Comparison of ENCODE assay signal across 29 mouse cellular contexts in genomic region chr3:99922944-99923343, GRCm38 (mm10). TPM values are rescaled to one million over a fixed set of nuclear protein-coding genes. Genes with fewer than 3 reads are reported as not detected.
DNase-seq lines count a peak whose midpoint lies in the region; TF ChIP-seq lines count a peak whose summit lies in the region.
"Had no signal": no experiment of that assay in that cellular context is flagged by ENCODE, and none has a peak within 500 bp of the region (broad histone marks: within the 10 kb centered on the region; RNA-seq: fewer than 3 reads in every experiment).

No protein-coding gene starts in this region.

- 79% methylated on average over 3 of the region's 3 CpGs for WGBS in heart, adult 2 months

- no peak overlapping the region for H3K27ac ChIP-seq in heart, adult 2 months
- no peak overlapping the region for H3K27ac ChIP-seq in layer of hippocampus, adult 2 months
- H3K27ac ChIP-seq: embryonic facial prominence, embryonic 13.5 days; forebrain, embryonic 10.5 days; intestine, embryonic 15.5 days; limb, embryonic 10.5 days; limb, embryonic 15.5 days; liver, embryonic 13.5 days; midbrain, embryonic 13.5 days; neural tube, embryonic 15.5 days had no signal

- no peak overlapping the region for H3K4me3 ChIP-seq in heart, adult 2 months
- H3K4me3 ChIP-seq in layer of hippocampus, adult 2 months: no peak overlapping the region
- H3K4me3 ChIP-seq: embryonic facial prominence, embryonic 13.5 days; forebrain, embryonic 10.5 days; intestine, embryonic 15.5 days; limb, embryonic 10.5 days; limb, embryonic 15.5 days; liver, embryonic 13.5 days; midbrain, embryonic 13.5 days; neural tube, embryonic 15.5 days had no signal

- intact Hi-C loops in heart, adult 2 months (cut with DNase I): no loop called here

- no peak overlapping the region for H3K9ac ChIP-seq in heart, adult 2 months (ENCODE audit: low read depth, low read length)
- H3K9ac ChIP-seq: embryonic facial prominence, embryonic 13.5 days; intestine, embryonic 15.5 days; limb, embryonic 15.5 days; liver, embryonic 13.5 days; midbrain, embryonic 13.5 days; neural tube, embryonic 15.5 days had no signal

- H3K36me3 ChIP-seq in heart, adult 2 months (ENCODE audit: control insufficient read depth, insufficient read depth, low read length): no peaks in the 10 kb centered on the region
- H3K36me3 ChIP-seq: embryonic facial prominence, embryonic 13.5 days; forebrain, embryonic 10.5 days; intestine, embryonic 15.5 days; limb, embryonic 10.5 days; limb, embryonic 15.5 days; liver, embryonic 13.5 days; midbrain, embryonic 13.5 days; neural tube, embryonic 15.5 days had no signal

- no peak for TF ChIP-seq EP300 in heart, adult 2 months (IDR thresholded peaks at IDR 0.05; ENCODE audit: insufficient read depth, low read depth, low read length)

- TF ChIP-seq CTCF in heart, adult 2 months (IDR thresholded peaks at IDR 0.05): peak; percentile 23; the same call in 1 of the 2 replicates
- peak; percentile 60 for TF ChIP-seq CTCF in layer of hippocampus, adult 2 months (conservative IDR thresholded peaks at IDR 0.05)

- no peaks in the 10 kb centered on the region for H3K4me1 ChIP-seq in heart, adult 2 months (ENCODE audit: control insufficient read depth, insufficient read depth, low read length)
- H3K4me1 ChIP-seq: embryonic facial prominence, embryonic 13.5 days; forebrain, embryonic 10.5 days; intestine, embryonic 15.5 days; limb, embryonic 10.5 days; limb, embryonic 15.5 days; liver, embryonic 13.5 days; midbrain, embryonic 13.5 days; neural tube, embryonic 15.5 days had no signal

- H3K79me2 ChIP-seq in heart, adult 2 months (replicated peaks; ENCODE audit: control insufficient read depth, insufficient read depth, low read length): no peaks in the 10 kb centered on the region

- no peaks in the 10 kb centered on the region for H3K27me3 ChIP-seq in heart, adult 2 months (ENCODE audit: control insufficient read depth, insufficient read depth, low read length)
- H3K27me3 ChIP-seq: embryonic facial prominence, embryonic 13.5 days; intestine, embryonic 15.5 days; limb, embryonic 15.5 days; liver, embryonic 13.5 days; midbrain, embryonic 13.5 days; neural tube, embryonic 15.5 days had no signal

- TF ChIP-seq POLR2A in heart, adult 2 months (IDR thresholded peaks at IDR 0.05; ENCODE audit: insufficient read depth, low read depth, low read length): no peak

- no peak for DNase-seq in heart, adult 2 months
- no peak for DNase-seq in heart, postnatal 4 days
- DNase-seq in layer of hippocampus, adult 2 months (ENCODE audit: low spot score in 2 of 2): no peak
- DNase-seq in layer of hippocampus, postnatal 25 days (ENCODE audit: extremely low spot score in 1 of 2, low spot score in 1 of 2): no peak
- DNase-seq in thymus, postnatal 4 days: peak; percentile 6
- DNase-seq in thymus, postnatal 25 days: no peak
- no peak for DNase-seq in cerebellum, adult 18-20 months
- no peak for DNase-seq in embryo, embryonic 10.5 days (ENCODE audit: low spot score)
- DNase-seq: adrenal gland, adult 2 months; adrenal gland, postnatal 36 days; cerebellum, adult 9-10 months; cerebellum, postnatal 36 days; gastrocnemius, postnatal 14 days; heart, adult 11 months; kidney, postnatal 25 days; liver, embryonic 13.5 days; lung, adult 18-20 months; retina, postnatal 1 day; right cerebral cortex, postnatal 14 days had no signal

RNA-seq across cellular contexts. Expression of gene Spag17, which starts 37.7 kb away (rescaled TPM):
- total RNA-seq in heart, adult 2 months (2021): not detected
- 0.10 TPM in 1 of 2 replicates, not detected in the other for polyA plus RNA-seq in heart, adult 2 months (2012; rRNA removed)
- not detected for total RNA-seq in heart, postnatal 4 days (2021)
- total RNA-seq in layer of hippocampus, adult 2 months (2021): under 1 TPM; 0.36 to 0.59 TPM
- total RNA-seq in layer of hippocampus, postnatal 25 days (2021): under 1 TPM; 0.12 to 0.21 TPM
- total RNA-seq: adrenal gland, adult 2 months; adrenal gland, postnatal 36 days; gastrocnemius, postnatal 14 days; megakaryocyte, adult 5-6 weeks had no signal
- polyA plus RNA-seq: small intestine, adult 2 months; stomach, embryonic 14.5 days had no signal
